Mouse (Mus musculus) c-Kit-negative CD71-positive TER-119-positive erythroid progenitor cells, embryonic 14.5 days (primary cell): Measurements from ENCODE around the gene Trim11.
A peak's percentile ranks its signal among the peaks of the same experiment; 100 is the strongest.

Experiments used
- DNase-seq: peaks from one replicate; pipeline ENCODE4 v3.0.0-alpha.2; 2013; ENCODE audit warnings: low read depth, low spot score

Trim11 gene

GRCm38 (mm10) chr11:58980381-58980990, 2.6 kb downstream of the Trim11 start:
- no peak for DNase-seq

GRCm38 (mm10) chr11:58981541-58982447, 3.9 kb downstream of the Trim11 start:
- no peak for DNase-seq

GRCm38 (mm10) chr11:58982471-58983097, 4.7 kb downstream of the Trim11 start:
- no peak for DNase-seq

GRCm38 (mm10) chr11:58983691-58984341, 5.9 kb downstream of the Trim11 start:
- no peak for DNase-seq

GRCm38 (mm10) chr11:58984657-58985056, 6.8 kb downstream of the Trim11 start:
- DNase-seq: no peak

GRCm38 (mm10) chr11:58985299-58985917, 7.5 kb downstream of the Trim11 start:
- DNase-seq: no peak

- no peak for DNase-seq
Observed at GRCm38 (mm10) chr11:58989166-58989565, 11.3 kb downstream of the Trim11 start.

GRCm38 (mm10) chr11:58990141-58990540, 12.2 kb downstream of the Trim11 start:
- no peak for DNase-seq

GRCm38 (mm10) chr11:58990794-58991193, 12.9 kb downstream of the Trim11 start:
- DNase-seq: no peak

GRCm38 (mm10) chr11:58991911-58992310, 14.0 kb downstream of the Trim11 start:
- no peak for DNase-seq

- no peak for DNase-seq
Observed at GRCm38 (mm10) chr11:58993091-58993670, 15.3 kb downstream of the Trim11 start.

GRCm38 (mm10) chr11:58994337-58994826, 16.5 kb downstream of the Trim11 start:
- DNase-seq: peak; percentile 26

- DNase-seq: no peak
Observed at GRCm38 (mm10) chr11:58995061-58995806, 17.3 kb downstream of the Trim11 start.

GRCm38 (mm10) chr11:58995807-58996370, 18.0 kb downstream of the Trim11 start:
- DNase-seq: no peak

- no peak for DNase-seq
Observed at GRCm38 (mm10) chr11:58997541-58997940, 19.6 kb downstream of the Trim11 start.

- no peak for DNase-seq
Observed at GRCm38 (mm10) chr11:58999158-58999557, 21.3 kb downstream of the Trim11 start.

GRCm38 (mm10) chr11:58999830-59000229, 21.9 kb downstream of the Trim11 start:
- no peak for DNase-seq

GRCm38 (mm10) chr11:59000635-59001034, 22.7 kb downstream of the Trim11 start:
- no peak for DNase-seq

- DNase-seq: no peak
Observed at GRCm38 (mm10) chr11:59002327-59003079, 24.6 kb downstream of the Trim11 start.
